Mouse (Mus musculus): Measurements from ENCODE around the gene Anks1b. TPM values are rescaled to one million over a fixed set of nuclear protein-coding genes. Genes with fewer than 3 reads are reported as not detected.

The Anks1b gene
- polyA plus RNA-seq, 1 experiment, result 1.9 TPM

- no peak for TF ChIP-seq POLR2A (IDR thresholded peaks at IDR 0.05; ENCODE audit: control insufficient read depth, low read depth, low read length)
- no peak for TF ChIP-seq CTCF (IDR thresholded peaks at IDR 0.05; ENCODE audit: control insufficient read depth, insufficient read depth, insufficient replicate concordance, low read depth, low read length)
- Histone ChIP-seq H3K27ac (ENCODE audit: control insufficient read depth, insufficient read depth, low read depth, low read length) (no peak overlapping the region), H3K4me3 (ENCODE audit: control insufficient read depth, low read depth, low read length) (no peak overlapping the region), H3K4me1 (ENCODE audit: control insufficient read depth, insufficient read depth, low read length) (peaks cover 5% of the 10 kb centered on the region), H3K27me3 (ENCODE audit: control insufficient read depth, insufficient read depth, low read length) (no peaks in the 10 kb centered on the region), H3K36me3 (ENCODE audit: control insufficient read depth, insufficient read depth, low read length) (no peaks in the 10 kb centered on the region)
Measured at GRCm38 (mm10) chr10:90370751-90371150, 497.4 kb downstream of the Anks1b start.

DNA sequence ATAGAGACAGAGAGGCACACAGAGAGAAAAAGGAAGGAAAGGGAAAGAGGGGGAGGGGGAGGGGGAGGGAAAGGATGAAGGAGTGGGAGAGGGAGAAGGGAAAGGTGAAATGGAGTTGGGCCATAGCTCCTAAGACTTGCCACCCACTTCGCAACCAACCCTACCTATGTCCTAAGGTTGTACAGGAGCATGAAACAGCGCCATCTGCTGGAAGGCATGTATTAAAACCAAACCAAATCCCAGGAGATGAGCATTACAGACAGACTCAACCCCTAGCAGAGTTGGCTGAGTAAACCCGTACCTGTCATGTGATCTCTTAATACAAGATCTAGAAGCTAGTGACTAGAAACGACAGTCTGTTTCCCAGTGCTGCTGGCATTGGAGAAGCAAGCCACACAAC, 500.2 kb downstream of the Anks1b start:
- TF ChIP-seq POLR2A (IDR thresholded peaks at IDR 0.05; ENCODE audit: control insufficient read depth, low read depth, low read length), result no peak
- peak; percentile 59; the same call in 1 of the 2 replicates for TF ChIP-seq CTCF (IDR thresholded peaks at IDR 0.05; ENCODE audit: control insufficient read depth, insufficient read depth, insufficient replicate concordance, low read depth, low read length)
- Histone ChIP-seq H3K36me3 (ENCODE audit: control insufficient read depth, insufficient read depth, low read length) (no peaks in the 10 kb centered on the region), H3K4me1 (ENCODE audit: control insufficient read depth, insufficient read depth, low read length) (peaks cover 5% of the 10 kb centered on the region), H3K27ac (ENCODE audit: control insufficient read depth, insufficient read depth, low read depth, low read length) (no peak overlapping the region), H3K27me3 (ENCODE audit: control insufficient read depth, insufficient read depth, low read length) (no peaks in the 10 kb centered on the region), H3K4me3 (ENCODE audit: control insufficient read depth, low read depth, low read length) (peak overlapping the region; percentile 4; the same call in 1 of the 2 replicates)

GRCm38 (mm10) chr10:90376605-90377004, 503.3 kb downstream of the Anks1b start:
- H3K27me3 ChIP-seq (ENCODE audit: control insufficient read depth, insufficient read depth, low read length), result no peaks in the 10 kb centered on the region
- no peak overlapping the region for H3K4me3 ChIP-seq (ENCODE audit: control insufficient read depth, low read depth, low read length)
- H3K36me3 ChIP-seq (ENCODE audit: control insufficient read depth, insufficient read depth, low read length), result no peaks in the 10 kb centered on the region
- H3K4me1 ChIP-seq (ENCODE audit: control insufficient read depth, insufficient read depth, low read length), result peaks cover 5% of the 10 kb centered on the region
- no peak overlapping the region for H3K27ac ChIP-seq (ENCODE audit: control insufficient read depth, insufficient read depth, low read depth, low read length)
- no peak for TF ChIP-seq POLR2A (IDR thresholded peaks at IDR 0.05; ENCODE audit: control insufficient read depth, low read depth, low read length)
- no peak for TF ChIP-seq CTCF (IDR thresholded peaks at IDR 0.05; ENCODE audit: control insufficient read depth, insufficient read depth, insufficient replicate concordance, low read depth, low read length)

- Histone ChIP-seq H3K27me3 (ENCODE audit: control insufficient read depth, insufficient read depth, low read length) (no peaks in the 10 kb centered on the region), H3K4me3 (ENCODE audit: control insufficient read depth, low read depth, low read length) (no peak overlapping the region), H3K36me3 (ENCODE audit: control insufficient read depth, insufficient read depth, low read length) (no peaks in the 10 kb centered on the region), H3K27ac (ENCODE audit: control insufficient read depth, insufficient read depth, low read depth, low read length) (no peak overlapping the region), H3K4me1 (ENCODE audit: control insufficient read depth, insufficient read depth, low read length) (no peaks in the 10 kb centered on the region)
- TF ChIP-seq POLR2A (IDR thresholded peaks at IDR 0.05; ENCODE audit: control insufficient read depth, low read depth, low read length), result no peak
- no peak for TF ChIP-seq CTCF (IDR thresholded peaks at IDR 0.05; ENCODE audit: control insufficient read depth, insufficient read depth, insufficient replicate concordance, low read depth, low read length)
Measured at GRCm38 (mm10) chr10:90380062-90380461, 506.8 kb downstream of the Anks1b start.

GRCm38 (mm10) chr10:90380704-90381339, 507.5 kb downstream of the Anks1b start:
- no peak for TF ChIP-seq CTCF (IDR thresholded peaks at IDR 0.05; ENCODE audit: control insufficient read depth, insufficient read depth, insufficient replicate concordance, low read depth, low read length)
- no peak for TF ChIP-seq POLR2A (IDR thresholded peaks at IDR 0.05; ENCODE audit: control insufficient read depth, low read depth, low read length)
- Histone ChIP-seq H3K27me3 (ENCODE audit: control insufficient read depth, insufficient read depth, low read length) (no peaks in the 10 kb centered on the region), H3K27ac (ENCODE audit: control insufficient read depth, insufficient read depth, low read depth, low read length) (no peak overlapping the region), H3K4me1 (ENCODE audit: control insufficient read depth, insufficient read depth, low read length) (no peaks in the 10 kb centered on the region), H3K36me3 (ENCODE audit: control insufficient read depth, insufficient read depth, low read length) (no peaks in the 10 kb centered on the region), H3K4me3 (ENCODE audit: control insufficient read depth, low read depth, low read length) (no peak overlapping the region)

DNA sequence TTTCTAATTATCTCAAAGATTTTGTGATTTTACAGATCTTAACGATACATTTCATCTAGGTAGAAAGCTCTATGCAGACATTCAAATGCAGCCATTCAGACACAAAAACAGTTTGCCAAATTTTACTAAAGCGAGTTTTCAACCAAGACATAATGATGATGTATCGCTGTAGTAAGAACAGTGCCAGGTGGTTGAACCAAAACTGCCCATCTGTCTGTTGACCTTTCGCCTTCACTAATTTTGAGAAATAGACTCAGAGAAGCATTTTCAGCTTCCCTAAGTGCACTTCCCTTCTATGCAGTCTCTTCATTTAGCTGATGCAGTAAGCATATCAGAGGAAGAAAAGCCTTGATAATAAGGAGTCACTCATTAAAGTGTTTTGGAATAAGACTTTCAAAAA, 527.1 kb downstream of the Anks1b start:
- TF ChIP-seq CTCF (IDR thresholded peaks at IDR 0.05; ENCODE audit: control insufficient read depth, insufficient read depth, insufficient replicate concordance, low read depth, low read length), result no peak
- TF ChIP-seq POLR2A (IDR thresholded peaks at IDR 0.05; ENCODE audit: control insufficient read depth, low read depth, low read length), result no peak
- Histone ChIP-seq H3K36me3 (ENCODE audit: control insufficient read depth, insufficient read depth, low read length) (no peaks in the 10 kb centered on the region), H3K27me3 (ENCODE audit: control insufficient read depth, insufficient read depth, low read length) (no peaks in the 10 kb centered on the region), H3K4me1 (ENCODE audit: control insufficient read depth, insufficient read depth, low read length) (no peaks in the 10 kb centered on the region), H3K4me3 (ENCODE audit: control insufficient read depth, low read depth, low read length) (no peak overlapping the region), H3K27ac (ENCODE audit: control insufficient read depth, insufficient read depth, low read depth, low read length) (no peak overlapping the region)

DNA sequence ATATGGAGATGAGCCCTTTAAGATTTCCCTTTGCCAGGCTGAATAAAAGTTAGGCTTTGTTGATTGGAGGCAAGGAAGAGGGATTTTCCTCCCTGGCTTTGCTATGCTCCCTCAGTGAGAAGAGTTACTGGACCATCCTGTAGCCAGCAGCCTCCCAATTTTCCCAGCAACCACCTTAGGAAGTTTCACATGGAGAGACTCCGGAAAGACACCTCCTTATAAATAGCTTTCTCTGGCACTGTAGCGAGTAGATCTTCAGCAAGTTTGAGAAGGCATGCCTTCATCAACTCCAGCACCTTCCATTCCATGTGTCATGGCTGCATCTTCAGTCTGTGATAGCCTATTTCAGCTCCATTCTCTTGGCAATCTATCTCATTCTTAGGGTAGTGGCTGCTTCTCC, 535.2 kb downstream of the Anks1b start:
- H3K4me1 ChIP-seq (ENCODE audit: control insufficient read depth, insufficient read depth, low read length), result no peaks in the 10 kb centered on the region
- H3K27ac ChIP-seq (ENCODE audit: control insufficient read depth, insufficient read depth, low read depth, low read length), result no peak overlapping the region

More for the DNA sequence above, 535.2 kb downstream of the Anks1b start:
- Histone ChIP-seq H3K36me3 (ENCODE audit: control insufficient read depth, insufficient read depth, low read length) (no peaks in the 10 kb centered on the region), H3K27me3 (ENCODE audit: control insufficient read depth, insufficient read depth, low read length) (no peaks in the 10 kb centered on the region), H3K4me3 (ENCODE audit: control insufficient read depth, low read depth, low read length) (no peak overlapping the region)
- no peak for TF ChIP-seq CTCF (IDR thresholded peaks at IDR 0.05; ENCODE audit: control insufficient read depth, insufficient read depth, insufficient replicate concordance, low read depth, low read length)
- TF ChIP-seq POLR2A (IDR thresholded peaks at IDR 0.05; ENCODE audit: control insufficient read depth, low read depth, low read length), result no peak

Measured in testis, adult 2 months (tissue).